Mouse (Mus musculus): Measurements from ENCODE around the gene Txndc12. TPM values are rescaled to one million over a fixed set of nuclear protein-coding genes. Genes with fewer than 3 reads are reported as not detected.

Txndc12 gene
- polyA plus RNA-seq, 1 experiment from 2014 or later = 91.5 TPM

DNA sequence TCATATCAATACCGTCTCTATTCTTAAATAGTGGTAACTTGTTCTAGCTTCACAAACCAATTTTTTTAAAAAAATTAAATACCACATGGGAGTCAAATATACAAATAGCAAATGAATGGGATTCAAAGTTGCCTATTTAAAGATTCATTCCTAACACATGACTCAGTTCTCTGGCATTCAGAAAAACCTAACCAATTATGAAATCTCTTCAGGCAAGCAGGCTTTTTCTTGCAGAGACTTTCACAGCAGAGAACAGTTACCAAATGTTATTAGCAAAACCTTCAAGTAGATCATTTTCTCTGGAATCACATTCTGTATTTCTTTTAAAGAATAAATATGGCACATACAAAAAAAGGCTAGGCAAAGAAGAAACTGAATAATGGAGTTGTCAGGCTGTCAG lies 3.7 kb upstream of the Txndc12 start:
- 92% methylated on average over 1 of the region's 1 CpGs for WGBS
- Histone ChIP-seq H3K27ac (no peak overlapping the region), H3K9me3 (no peaks in the 10 kb centered on the region), H3K27me3 (ENCODE audit: poor library complexity, severe bottlenecking) (no peaks in the 10 kb centered on the region), H3K36me3 (replicated peaks) (peaks cover 50% of the 10 kb centered on the region), H3K4me1 (peaks cover 21% of the 10 kb centered on the region), H3K4me3 (no peak overlapping the region)
- no peak for DNase-seq (ENCODE audit: extremely low spot score, low spot score)

DNA sequence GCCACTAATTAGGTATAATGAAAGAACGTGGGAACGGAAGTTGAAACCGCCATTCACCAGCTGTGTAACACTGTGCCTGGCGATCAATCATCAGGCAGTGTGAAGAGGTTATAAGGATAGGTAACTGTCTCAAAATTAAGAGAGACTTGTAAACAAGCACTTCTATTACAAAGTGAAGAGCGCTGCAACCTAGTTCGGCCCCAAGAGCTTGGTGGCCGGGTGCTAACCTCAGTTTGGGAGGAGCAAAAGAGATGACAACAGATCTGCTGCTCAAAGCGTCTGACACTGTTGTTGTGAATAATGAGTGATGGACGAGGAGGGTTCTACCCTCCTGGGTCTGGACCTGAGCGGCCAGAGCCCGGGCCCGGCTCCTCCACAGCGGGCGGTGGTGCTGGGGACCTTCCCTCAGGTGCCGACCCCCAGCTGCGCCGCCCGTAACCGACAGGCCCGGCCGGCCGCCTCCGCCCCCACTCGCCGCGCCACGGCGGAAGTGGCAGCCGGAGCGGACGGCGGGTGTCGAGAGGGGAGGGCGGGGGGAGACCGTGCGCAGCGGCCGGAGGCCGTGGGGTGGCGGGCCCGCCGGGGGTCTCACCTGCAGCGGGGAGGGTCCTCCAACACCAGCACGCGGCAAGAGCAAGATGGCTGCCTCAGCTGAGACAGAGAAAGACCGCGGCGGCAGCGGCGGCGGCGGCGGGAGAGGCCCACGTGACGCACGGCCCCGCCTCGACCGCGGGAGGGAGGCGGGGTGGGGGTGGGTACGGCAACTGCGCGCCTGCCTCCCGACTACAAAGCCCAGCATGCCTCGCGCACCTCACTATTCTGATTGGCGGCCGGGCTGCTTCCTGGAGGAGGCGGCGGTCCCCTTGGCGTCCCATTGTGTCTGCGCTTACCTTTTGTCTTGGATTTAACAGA lies 1.2 kb upstream of the Txndc12 start, which contains the start of gene Btf3l4:
Gene Btf3l4 (minus strand): TSS at position 699 of the 912 bp plus-strand sequence.
- Histone ChIP-seq H3K36me3 (replicated peaks) (peaks cover 25% of the 10 kb centered on the region), H3K27ac (peak within 1 kb of the TSS; percentile 99), H3K9me3 (no peaks in the 10 kb centered on the region), H3K27me3 (ENCODE audit: poor library complexity, severe bottlenecking) (no peaks in the 10 kb centered on the region), H3K4me1 (peaks cover 33% of the 10 kb centered on the region), H3K4me3 (peak within 1 kb of the TSS; percentile 77)
- peak; percentile 96 for DNase-seq (ENCODE audit: extremely low spot score, low spot score)
- WGBS = under 1% methylated on average over 71 of the region's 73 CpGs

DNA sequence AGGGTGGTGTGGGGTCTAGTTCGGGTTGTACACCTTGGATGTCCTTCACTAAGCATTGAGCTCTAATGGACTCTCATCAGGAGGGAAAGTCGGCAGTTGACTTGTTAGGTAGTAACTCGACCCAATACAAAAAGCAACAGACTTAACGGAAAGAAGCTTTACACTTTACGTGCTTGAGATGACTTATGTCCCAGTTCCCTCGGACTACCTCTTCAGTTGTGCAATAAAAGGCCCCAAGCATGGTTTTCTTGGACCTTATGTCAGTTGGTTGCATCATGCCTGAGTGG lies 630 bp upstream of the Txndc12 start:
- Histone ChIP-seq H3K27ac (peak overlapping the region; percentile 99), H3K9me3 (no peaks in the 10 kb centered on the region), H3K4me3 (peak overlapping the region; percentile 77), H3K36me3 (replicated peaks) (peaks cover 23% of the 10 kb centered on the region), H3K4me1 (peaks cover 33% of the 10 kb centered on the region), H3K27me3 (ENCODE audit: poor library complexity, severe bottlenecking) (no peaks in the 10 kb centered on the region)
- 0% methylated on average over 6 of the region's 6 CpGs for WGBS
- no peak for DNase-seq (ENCODE audit: extremely low spot score, low spot score)

DNA sequence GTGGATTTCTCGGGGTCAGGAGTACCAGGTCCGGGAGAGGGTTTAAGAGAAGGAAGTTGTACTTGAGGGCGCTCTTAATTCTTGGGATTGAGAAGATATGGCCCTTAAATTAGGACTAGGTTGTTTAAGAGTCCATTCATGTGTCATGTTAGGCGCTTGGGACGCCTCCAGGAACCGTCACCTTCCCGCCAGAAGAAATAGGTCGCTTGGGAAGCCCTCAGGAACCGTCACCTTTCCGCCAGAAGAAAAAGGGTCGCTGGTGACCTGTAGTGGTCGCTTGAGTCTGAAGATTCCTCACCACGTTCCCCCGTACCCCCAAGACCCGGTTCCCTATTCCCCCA lies 540 bp downstream of the Txndc12 start:
- peak; percentile 25 for DNase-seq (ENCODE audit: extremely low spot score, low spot score)

DNA sequence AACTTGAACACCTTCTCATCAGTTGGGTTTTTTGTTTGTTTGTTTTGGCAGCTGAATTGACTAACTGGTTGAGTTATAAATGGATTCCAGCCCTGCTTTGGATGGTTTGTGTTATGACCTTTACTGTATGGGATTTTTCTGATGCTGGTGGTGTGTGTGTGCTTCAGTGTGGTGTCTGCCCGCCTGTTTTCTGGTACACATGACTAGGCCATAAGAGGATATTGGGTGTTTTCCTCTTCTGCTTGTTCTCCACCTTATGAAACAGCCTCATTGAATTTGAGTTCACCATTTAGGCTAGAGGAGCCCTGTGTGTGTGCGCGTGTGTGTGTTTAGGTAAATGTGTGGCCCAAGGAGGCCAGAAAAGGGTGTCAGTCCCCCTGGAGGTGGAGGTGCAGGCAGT lies 1.1 kb downstream of the Txndc12 start:
- H3K4me3 ChIP-seq = peak overlapping the region; percentile 77
- H3K9me3 ChIP-seq = no peaks in the 10 kb centered on the region
- H3K4me1 ChIP-seq = peaks cover 33% of the 10 kb centered on the region
- H3K27me3 ChIP-seq (ENCODE audit: poor library complexity, severe bottlenecking) = no peaks in the 10 kb centered on the region
- DNase-seq (ENCODE audit: extremely low spot score, low spot score) = no peak
- H3K27ac ChIP-seq = peak overlapping the region; percentile 99
- H3K36me3 ChIP-seq (replicated peaks) = peaks cover 11% of the 10 kb centered on the region
- WGBS = 65% methylated on average over 3 of the region's 3 CpGs

More for the DNA sequence above, 540 bp downstream of the Txndc12 start:
- peak overlapping the region; percentile 77 for H3K4me3 ChIP-seq
- 1% methylated on average over 15 of the region's 15 CpGs for WGBS
- peaks cover 12% of the 10 kb centered on the region for H3K36me3 ChIP-seq (replicated peaks)
- H3K27me3 ChIP-seq (ENCODE audit: poor library complexity, severe bottlenecking) = no peaks in the 10 kb centered on the region
- peaks cover 33% of the 10 kb centered on the region for H3K4me1 ChIP-seq
- no peaks in the 10 kb centered on the region for H3K9me3 ChIP-seq
- H3K27ac ChIP-seq = peak overlapping the region; percentile 99

DNA sequence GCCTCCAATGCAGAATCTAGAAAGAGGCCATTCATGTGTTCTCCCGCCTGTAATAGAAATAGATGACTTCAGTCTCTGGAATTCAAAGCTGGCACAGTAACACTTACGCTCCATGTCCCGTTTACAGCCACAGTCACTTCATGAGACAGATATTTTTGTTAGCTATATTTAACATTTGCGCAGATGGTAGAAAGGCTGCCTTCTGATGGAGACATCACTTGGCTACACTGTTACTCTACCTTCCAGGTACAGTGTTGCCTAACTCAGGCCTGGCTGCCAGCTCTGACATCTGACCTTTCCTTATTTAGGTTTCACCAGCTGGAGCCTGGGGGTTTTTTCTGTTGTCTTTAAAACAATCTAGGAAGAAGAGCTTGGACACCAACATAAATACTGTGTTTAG lies 3.6 kb downstream of the Txndc12 start:
- no peak for DNase-seq (ENCODE audit: extremely low spot score, low spot score)
- H3K27me3 ChIP-seq (ENCODE audit: poor library complexity, severe bottlenecking) = no peaks in the 10 kb centered on the region
- no peak overlapping the region for H3K27ac ChIP-seq
- WGBS = 89% methylated on average over 4 of the region's 4 CpGs
- H3K4me3 ChIP-seq = no peak overlapping the region
- peaks cover 25% of the 10 kb centered on the region for H3K36me3 ChIP-seq (replicated peaks)
- H3K4me1 ChIP-seq = peaks cover 24% of the 10 kb centered on the region
- no peaks in the 10 kb centered on the region for H3K9me3 ChIP-seq

DNA sequence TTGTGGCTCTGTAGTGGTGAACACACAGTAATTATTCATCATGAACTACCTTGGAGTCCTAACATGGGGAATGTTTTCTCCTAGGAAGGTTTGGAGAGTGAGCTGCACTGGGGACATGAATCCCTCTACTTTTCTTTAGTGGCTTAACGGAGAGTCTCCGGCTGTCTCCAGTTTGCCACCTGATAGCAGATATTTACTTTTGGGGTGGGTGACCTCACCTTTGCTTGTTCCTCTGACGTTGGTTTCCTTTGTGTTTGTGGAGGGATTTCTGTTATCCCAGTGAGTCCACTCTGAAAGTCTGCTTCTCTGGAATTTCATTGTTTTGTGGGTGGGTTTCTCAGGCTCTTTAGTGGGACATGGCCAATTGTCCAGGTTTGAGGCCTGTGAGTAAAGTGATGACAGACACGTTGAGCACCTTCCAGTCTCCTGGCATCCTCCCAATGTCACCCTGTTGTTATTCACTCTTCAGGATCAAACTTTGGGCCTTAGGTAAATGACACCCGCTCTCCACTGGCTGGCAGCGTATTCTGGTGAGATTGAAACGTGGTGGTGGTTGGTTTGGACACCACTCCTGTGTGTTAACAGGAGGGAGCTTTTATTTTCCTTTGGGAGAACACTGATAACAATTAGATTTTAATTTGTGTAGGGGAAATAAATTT lies 7.6 kb downstream of the Txndc12 start:
- WGBS = 90% methylated on average over 7 of the region's 7 CpGs
- Histone ChIP-seq H3K4me1 (peaks cover 14% of the 10 kb centered on the region), H3K27me3 (ENCODE audit: poor library complexity, severe bottlenecking) (no peaks in the 10 kb centered on the region), H3K27ac (no peak overlapping the region), H3K9me3 (no peaks in the 10 kb centered on the region), H3K4me3 (no peak overlapping the region), H3K36me3 (replicated peaks) (peaks cover 25% of the 10 kb centered on the region)
- no peak for DNase-seq (ENCODE audit: extremely low spot score, low spot score)

DNA sequence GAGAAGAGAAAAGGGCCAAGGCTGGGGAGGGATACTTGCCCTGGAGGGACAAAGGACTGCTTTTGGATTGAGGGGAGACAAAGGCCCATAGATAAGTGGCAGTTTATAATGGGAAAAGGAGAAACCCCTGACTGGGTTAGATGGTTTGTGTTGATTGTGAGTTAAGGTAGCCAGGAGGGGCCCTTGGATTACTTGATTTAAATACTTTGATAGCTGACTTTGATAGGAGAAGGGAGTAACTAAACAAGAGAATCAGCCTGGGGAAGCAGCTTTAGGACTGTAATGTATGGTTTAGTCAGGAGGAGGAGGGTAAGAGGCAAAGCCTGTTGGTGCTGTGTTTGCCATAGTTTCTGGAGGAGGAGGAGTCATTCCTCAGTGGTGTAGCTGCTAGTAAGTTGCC lies 8.9 kb downstream of the Txndc12 start:
- H3K4me1 ChIP-seq = peaks cover 24% of the 10 kb centered on the region
- peaks cover 24% of the 10 kb centered on the region for H3K36me3 ChIP-seq (replicated peaks)
- no peak for DNase-seq (ENCODE audit: extremely low spot score, low spot score)
- H3K27me3 ChIP-seq (ENCODE audit: poor library complexity, severe bottlenecking) = no peaks in the 10 kb centered on the region
- H3K4me3 ChIP-seq = no peak overlapping the region
- peak overlapping the region; percentile 62 for H3K27ac ChIP-seq
- no peaks in the 10 kb centered on the region for H3K9me3 ChIP-seq

DNA sequence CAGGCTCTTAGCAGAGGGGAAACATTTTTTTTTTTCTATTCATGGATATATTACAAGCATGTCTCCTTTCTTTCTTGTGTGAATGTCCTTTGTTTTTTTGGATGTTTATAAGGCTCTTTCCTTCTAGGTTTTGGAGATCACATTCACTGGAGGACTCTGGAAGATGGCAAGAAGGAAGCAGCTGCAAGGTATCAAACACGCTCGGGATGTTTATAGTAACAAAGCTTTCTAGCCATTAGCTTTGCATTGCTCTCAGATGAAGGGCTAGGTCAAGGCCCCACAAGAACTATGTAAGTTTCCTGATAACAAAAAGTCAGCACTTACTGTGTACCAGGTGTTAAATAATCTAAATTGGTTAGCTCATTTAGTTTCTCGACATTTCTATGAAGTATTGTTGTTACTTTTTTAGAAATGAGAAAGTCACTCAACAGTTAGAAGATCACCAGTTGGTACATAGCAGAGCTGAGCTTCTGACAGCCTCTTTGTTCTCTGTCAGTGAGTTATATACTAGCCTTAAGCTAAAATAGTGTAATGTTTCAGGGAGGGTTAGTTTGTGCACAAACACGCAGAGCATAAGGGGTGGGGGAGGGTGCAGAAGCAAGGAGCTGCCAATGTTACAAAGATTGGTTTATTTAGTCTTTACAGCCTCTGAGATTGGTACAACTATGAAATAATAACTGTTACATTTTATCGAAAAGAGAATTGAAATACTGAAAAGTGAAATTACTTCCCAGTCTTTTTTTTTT lies 11.6 kb downstream of the Txndc12 start:
- peaks cover 34% of the 10 kb centered on the region for H3K36me3 ChIP-seq (replicated peaks)

DNA sequence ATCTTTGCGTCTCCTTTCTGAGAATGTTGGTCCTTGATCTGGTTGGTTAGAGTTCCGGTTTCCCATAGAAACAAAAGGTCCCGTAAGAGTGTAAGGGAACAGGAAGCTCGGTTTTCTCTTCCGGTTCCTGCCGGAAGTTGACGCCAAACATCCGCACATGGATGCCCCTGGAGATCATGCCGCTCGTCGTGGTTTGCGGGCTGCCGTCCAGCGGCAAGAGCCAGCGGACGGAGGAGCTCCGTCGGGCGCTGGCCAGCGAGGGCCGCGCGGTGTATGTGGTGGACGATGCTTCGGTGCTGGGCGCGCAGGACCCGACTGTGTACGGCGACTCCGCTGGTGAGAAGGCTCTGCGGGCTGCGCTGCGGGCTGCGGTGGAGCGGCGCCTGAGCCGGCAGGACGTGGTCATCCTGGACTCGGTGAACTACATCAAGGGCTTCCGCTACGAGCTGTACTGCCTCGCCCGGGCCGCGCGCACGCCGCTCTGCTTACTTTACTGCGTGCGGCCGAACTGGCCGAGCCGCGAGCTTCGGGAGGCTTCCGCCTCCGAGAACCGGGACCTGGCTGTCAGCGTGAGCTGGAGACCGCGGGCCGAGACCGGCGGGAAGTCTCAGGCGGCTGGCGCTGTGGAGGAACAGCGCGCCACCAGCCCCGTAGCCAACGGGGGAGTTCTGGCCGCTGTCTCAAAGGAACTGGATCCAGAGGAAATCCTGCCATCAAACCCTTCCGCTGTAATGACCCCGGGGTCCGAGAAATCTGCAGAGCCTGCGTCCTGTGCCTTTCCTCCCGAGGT lies 13.5 kb downstream of the Txndc12 start, which contains the start of gene Kti12:
Gene Kti12 (plus strand): TSS at position 71 of the 790 bp plus-strand sequence.
- no peaks in the 10 kb centered on the region for H3K27me3 ChIP-seq (ENCODE audit: poor library complexity, severe bottlenecking)
- peak; percentile 85 for DNase-seq (ENCODE audit: extremely low spot score, low spot score)
- under 1% methylated on average over 77 of the region's 77 CpGs for WGBS
- peak within 1 kb of the TSS; percentile 90 for H3K27ac ChIP-seq
- H3K9me3 ChIP-seq = no peaks in the 10 kb centered on the region
- H3K4me1 ChIP-seq = peaks cover 41% of the 10 kb centered on the region
- H3K36me3 ChIP-seq (replicated peaks) = peaks cover 27% of the 10 kb centered on the region
- H3K4me3 ChIP-seq = peak within 1 kb of the TSS; percentile 98

More for the DNA sequence above, 11.6 kb downstream of the Txndc12 start:
- no peak for DNase-seq (ENCODE audit: extremely low spot score, low spot score)
- no peak overlapping the region for H3K4me3 ChIP-seq
- H3K4me1 ChIP-seq = peaks cover 44% of the 10 kb centered on the region
- H3K27me3 ChIP-seq (ENCODE audit: poor library complexity, severe bottlenecking) = no peaks in the 10 kb centered on the region
- no peak overlapping the region for H3K27ac ChIP-seq
- no peaks in the 10 kb centered on the region for H3K9me3 ChIP-seq
- 90% methylated on average over 5 of the region's 5 CpGs for WGBS

DNA sequence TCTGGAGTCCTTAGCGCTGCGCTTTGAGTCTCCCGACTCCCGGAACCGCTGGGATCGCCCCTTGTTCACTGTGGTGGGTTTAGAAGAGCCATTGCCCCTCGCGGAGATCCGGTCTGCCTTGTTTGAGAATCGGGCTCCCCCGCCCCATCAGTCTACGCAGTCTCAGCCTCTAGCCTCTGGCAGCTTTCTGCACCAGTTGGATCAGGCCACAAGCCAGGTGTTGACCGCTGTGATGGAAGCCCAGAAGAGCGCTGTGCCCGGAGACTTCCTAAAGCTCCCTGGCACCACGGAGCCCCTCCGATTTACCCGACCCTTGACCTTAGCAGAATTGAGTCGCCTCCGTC lies 14.1 kb downstream of the Txndc12 start, which contains the start of gene A730015C16Rik:
Gene A730015C16Rik (minus strand): TSS at position 115 of the 344 bp plus-strand sequence.
- no peaks in the 10 kb centered on the region for H3K27me3 ChIP-seq (ENCODE audit: poor library complexity, severe bottlenecking)
- 16% methylated on average over 20 of the region's 20 CpGs for WGBS

DNA sequence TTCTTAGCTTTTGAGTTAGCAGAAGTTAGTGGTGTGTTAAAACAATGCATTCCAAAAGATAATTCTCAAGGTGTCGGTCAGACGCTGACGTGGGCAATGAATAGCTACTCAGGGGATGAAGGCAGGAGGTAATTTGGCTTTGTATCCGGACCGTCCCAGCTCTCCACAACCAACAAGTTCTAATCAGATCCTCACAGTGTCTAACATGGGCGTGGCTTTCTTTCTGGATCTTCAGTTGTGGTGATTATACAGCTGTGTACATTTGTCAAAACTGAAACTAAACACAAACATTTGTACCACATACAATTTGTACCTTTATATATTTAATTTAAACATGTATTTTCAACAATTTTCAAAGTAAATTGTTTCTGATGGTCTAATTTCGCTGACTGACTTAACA lies 32.4 kb downstream of the Txndc12 start:
- no peak for DNase-seq (ENCODE audit: extremely low spot score, low spot score)
- Histone ChIP-seq H3K9me3 (no peaks in the 10 kb centered on the region), H3K27me3 (ENCODE audit: poor library complexity, severe bottlenecking) (no peaks in the 10 kb centered on the region), H3K4me3 (no peak overlapping the region), H3K36me3 (replicated peaks) (peaks cover 23% of the 10 kb centered on the region), H3K27ac (no peak overlapping the region), H3K4me1 (no peaks in the 10 kb centered on the region)
- WGBS = 85% methylated on average over 7 of the region's 7 CpGs

More for the DNA sequence above, 14.1 kb downstream of the Txndc12 start, which contains the start of gene A730015C16Rik:
- peaks cover 35% of the 10 kb centered on the region for H3K4me1 ChIP-seq
- H3K36me3 ChIP-seq (replicated peaks) = peaks cover 33% of the 10 kb centered on the region
- peak within 1 kb of the TSS; percentile 90 for H3K27ac ChIP-seq
- H3K9me3 ChIP-seq = no peaks in the 10 kb centered on the region
- peak within 1 kb of the TSS; percentile 98 for H3K4me3 ChIP-seq
- DNase-seq (ENCODE audit: extremely low spot score, low spot score) = peak; percentile 30
